Mouse (Mus musculus): Measurements from ENCODE around the gene Lhfpl4.

DNA sequence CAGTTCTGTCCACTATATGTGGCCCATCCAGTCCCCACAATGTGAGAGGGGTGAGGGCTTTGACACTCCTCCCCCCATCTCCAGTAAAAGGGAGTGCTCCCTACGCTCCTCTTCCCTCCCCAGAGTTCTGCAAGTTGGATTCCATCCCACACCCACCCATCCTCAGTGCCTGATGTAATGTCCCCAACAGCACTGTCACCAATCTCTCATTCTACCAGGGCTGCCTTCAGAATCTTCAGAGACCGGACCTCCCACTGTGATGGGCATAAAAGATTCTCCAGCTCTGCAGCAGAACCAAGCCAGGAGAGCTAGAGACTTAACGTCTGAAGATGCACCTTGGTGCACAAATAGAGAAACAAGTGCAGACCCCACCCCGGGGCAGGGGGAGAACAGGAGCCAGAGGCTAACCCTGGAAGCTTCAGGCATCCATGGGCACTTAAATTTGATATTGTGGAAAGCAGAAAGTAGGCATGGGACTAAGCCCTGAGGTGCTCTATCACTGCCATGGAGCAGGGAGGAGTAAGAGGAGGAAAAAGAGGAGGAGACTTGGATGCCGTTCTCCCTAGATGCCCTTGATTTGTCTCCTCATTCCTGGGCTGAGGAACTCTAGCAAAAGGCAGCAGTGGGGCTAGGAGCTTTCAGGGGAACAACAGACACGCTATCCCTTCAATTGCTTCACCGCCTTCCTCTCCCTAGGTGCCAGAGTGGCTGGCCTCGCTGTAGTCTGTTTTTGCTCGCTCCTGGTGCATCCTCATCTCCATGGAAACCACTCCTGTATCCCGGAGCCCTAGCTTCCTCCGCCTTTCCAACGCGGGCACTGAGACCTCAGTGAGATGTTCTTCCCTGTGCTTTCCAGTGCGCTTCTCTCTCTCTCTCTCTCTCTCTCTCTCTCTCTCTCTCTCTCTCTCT is 16.6 kb downstream of the Lhfpl4 start:
- no peak for TF ChIP-seq CTCF (conservative IDR thresholded peaks at IDR 0.05; ENCODE audit: low read length)
- TF ChIP-seq NANOG (IDR thresholded peaks at IDR 0.05; ENCODE audit: borderline replicate concordance, low read length) = no peak
